Mouse (Mus musculus) thymus, postnatal 14 days (tissue): Measurements from ENCODE around the gene Gsap.
"Not testable (repeated sequence)": the region's sequence is repeated elsewhere in the genome, so short reads cannot be mapped to it uniquely, and the experiment has no call there.

Experiments used
- DNase-seq: peaks from one replicate; pipeline ENCODE4 v3.0.0; 2021

Gene Gsap

GRCm38 (mm10) chr5:21329672-21330665 is 143.9 kb downstream of the Gsap start:
- DNase-seq, result no peak

- DNase-seq, result no peak
Observed at GRCm38 (mm10) chr5:21331656-21332055, 145.6 kb downstream of the Gsap start.

- DNase-seq, result no peak
Observed at GRCm38 (mm10) chr5:21332119-21332518, 146.1 kb downstream of the Gsap start.

- DNase-seq, result not testable (repeated sequence)
Observed at GRCm38 (mm10) chr5:21342265-21342664, 156.2 kb downstream of the Gsap start.

GRCm38 (mm10) chr5:21348366-21348765 is 162.3 kb downstream of the Gsap start:
- DNase-seq, result no peak

GRCm38 (mm10) chr5:21351678-21352077 is 165.6 kb downstream of the Gsap start:
- DNase-seq, result no peak

GRCm38 (mm10) chr5:21358648-21359047 is 172.6 kb downstream of the Gsap start:
- DNase-seq, result no peak

GRCm38 (mm10) chr5:21363343-21363742 is 177.3 kb downstream of the Gsap start:
- no peak for DNase-seq
